Mouse (Mus musculus): ENCODE results near the gene Arhgap30.

Gene Arhgap30

DNA sequence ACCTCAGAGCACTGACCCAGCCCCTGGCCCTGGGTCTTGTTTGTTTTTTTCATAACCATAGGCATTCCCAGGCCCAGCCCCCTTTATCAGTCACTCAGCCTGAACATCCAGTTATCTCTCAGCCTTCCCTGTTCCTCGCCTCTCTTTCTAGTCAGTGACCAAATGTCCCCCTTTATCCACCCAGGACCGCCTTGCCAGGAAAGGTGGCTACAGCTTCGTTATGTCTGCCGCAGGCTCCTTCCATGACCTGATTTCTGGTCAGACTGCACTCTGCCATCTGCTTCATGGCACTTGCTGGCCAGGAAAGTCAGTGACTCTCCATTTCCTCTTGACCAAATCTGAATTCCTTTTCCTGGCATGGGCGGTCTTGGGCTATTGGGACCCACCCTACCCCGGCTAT lies 10.5 kb upstream of the Arhgap30 start:
- no peak for DNase-seq (ENCODE audit: low spot score)

GRCm38 (mm10) chr1:171379935-171380599 lies 8.7 kb upstream of the Arhgap30 start:
- DNase-seq (ENCODE audit: low spot score) = peak; percentile 73

- no peak for DNase-seq (ENCODE audit: low spot score)
Measured at GRCm38 (mm10) chr1:171382096-171382620, 6.6 kb upstream of the Arhgap30 start.

- no peak for DNase-seq (ENCODE audit: low spot score)
Measured at GRCm38 (mm10) chr1:171384361-171384760, 4.4 kb upstream of the Arhgap30 start.

DNA sequence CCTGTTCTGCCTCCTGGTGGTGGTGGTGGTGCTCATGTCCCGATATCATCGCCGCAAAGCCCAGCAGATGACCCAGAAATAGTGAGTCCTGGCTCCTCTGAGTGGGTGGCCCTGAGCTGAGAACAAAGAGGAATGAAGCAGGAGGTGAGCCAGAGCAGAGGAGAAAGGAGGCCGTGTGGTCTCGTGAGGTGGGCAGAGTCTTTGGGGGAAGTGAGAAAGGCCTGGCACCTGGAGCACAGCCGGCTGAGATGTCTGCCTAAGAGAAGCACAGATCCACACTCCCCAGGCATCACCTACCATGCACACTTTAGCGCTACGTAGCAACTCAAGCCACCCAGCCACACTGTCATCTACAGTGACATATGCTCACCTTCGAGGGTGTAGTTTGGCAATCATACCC lies 3.6 kb upstream of the Arhgap30 start:
- DNase-seq (ENCODE audit: low spot score) = no peak

DNA sequence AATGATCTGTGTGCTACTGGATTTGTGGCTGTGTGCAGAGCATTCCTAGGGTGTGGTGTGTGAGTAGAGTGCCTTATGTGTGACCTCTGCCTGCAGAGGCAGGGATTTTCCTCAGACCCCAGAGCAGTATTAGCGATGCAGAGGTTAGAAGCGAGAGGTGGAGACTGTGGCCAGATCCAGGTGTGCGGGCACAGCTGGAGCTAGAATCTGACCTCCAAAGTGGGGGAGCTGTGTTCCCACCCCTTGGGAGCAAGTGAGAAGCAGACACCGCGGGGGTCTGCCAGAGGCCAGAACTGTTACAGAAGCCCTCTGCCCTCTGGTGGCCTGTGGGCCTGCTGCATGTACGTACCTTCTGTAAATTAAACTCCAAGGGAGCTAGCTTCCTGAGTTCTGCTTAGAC lies 1.7 kb upstream of the Arhgap30 start:
- DNase-seq (ENCODE audit: low spot score) = no peak

- no peak for DNase-seq (ENCODE audit: low spot score)
Measured at GRCm38 (mm10) chr1:171390101-171390500, 1.3 kb downstream of the Arhgap30 start.

DNA sequence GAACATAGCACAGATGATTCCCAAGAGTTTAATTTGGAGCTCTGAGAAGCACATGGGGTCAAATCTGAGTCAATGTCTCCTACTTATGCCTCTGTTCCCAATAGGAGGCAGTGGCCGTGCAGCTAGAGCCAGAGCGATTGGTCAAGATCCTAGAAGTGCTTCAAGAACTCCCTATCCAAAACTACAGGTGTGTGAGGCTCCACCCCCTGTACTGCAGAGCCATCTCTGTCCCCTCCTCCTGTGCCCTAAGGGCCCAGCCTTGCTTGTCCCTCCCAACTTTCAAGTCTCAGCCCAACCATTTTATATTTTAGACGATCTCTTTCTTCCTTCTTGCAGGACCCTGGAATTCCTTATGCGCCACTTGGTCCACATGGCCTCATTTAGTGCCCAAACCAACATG lies 13.1 kb downstream of the Arhgap30 start:
- DNase-seq (ENCODE audit: low spot score) = no peak

- no peak for DNase-seq (ENCODE audit: low spot score)
Measured at GRCm38 (mm10) chr1:171402991-171403390, 14.2 kb downstream of the Arhgap30 start.

DNA sequence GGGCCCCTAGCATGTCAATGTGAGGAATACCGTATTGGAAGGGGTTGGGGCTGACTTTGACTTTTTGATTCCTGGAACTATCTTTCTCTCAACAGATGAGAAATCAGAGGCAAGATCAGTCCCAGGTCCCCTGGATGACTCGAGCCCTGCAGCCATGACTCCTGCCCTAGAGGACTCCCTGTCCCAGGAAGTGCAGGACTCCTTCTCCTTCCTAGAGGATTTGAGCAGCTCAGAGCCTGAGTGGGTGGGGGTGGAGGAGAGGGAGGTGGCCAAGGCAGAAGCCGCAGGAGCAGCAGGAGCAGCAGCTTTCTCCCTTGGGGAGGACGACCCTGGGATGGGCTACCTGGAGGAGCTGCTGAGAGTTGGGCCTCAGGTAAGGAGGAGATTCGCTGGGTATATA lies 18.5 kb downstream of the Arhgap30 start:
- no peak for DNase-seq (ENCODE audit: low spot score)

DNA sequence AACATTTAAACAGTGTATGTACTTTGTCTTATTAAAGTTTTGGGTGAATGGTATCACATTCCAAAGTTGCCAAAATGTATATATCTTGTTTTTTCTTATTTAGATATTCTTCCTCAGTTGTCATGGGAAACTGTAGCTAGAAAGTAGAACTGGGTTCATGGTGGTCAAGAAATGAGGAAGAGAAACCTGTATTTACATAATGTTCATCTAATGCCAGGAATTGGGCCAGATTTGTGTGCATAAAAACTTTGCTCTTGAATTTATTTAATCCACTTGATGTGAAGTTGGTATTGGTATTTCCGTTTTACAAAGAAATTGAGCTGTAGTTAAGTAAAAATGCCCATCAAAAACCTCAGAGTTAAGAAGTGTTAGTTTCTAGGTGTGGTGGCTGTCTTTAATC lies 21.5 kb downstream of the Arhgap30 start:
- DNase-seq (ENCODE audit: low spot score) = no peak

DNA sequence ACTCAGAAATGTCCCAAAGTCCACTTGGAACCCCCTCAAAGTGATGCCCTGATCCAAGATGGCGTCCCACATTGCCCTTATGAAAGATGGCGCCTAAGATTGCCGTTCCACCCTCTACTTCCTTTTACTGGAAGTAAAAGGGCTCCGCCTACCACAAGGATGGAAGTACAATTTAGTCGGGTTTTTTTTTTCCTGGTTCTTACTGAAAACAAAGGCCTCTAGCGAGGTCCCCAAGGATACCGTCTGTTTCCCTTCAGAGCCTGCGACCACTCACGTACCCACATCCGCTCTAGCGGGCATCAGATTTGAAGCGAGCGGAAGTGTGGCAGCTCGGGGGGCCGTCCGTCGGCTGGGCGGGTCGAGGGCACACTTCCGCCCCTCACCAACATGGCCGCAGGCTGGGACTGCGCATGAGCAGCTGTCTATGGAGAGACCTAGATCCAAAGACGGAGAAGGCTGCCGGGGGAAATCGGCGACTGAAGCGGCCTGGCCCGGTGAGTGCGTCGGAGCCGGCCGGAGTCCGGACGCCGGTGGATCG lies 22.3 kb downstream of the Arhgap30 start, which contains the start of gene Usf1:
Usf1 (plus strand) TSS at position 367 of the 538 bp plus-strand sequence.
- peak; percentile 94 for DNase-seq (ENCODE audit: low spot score)

- no peak for DNase-seq (ENCODE audit: low spot score)
Measured at GRCm38 (mm10) chr1:171411492-171411941, 22.8 kb downstream of the Arhgap30 start.

- DNase-seq (ENCODE audit: low spot score) = peak; percentile 41
Measured at GRCm38 (mm10) chr1:171412001-171412441, 23.3 kb downstream of the Arhgap30 start.

DNA sequence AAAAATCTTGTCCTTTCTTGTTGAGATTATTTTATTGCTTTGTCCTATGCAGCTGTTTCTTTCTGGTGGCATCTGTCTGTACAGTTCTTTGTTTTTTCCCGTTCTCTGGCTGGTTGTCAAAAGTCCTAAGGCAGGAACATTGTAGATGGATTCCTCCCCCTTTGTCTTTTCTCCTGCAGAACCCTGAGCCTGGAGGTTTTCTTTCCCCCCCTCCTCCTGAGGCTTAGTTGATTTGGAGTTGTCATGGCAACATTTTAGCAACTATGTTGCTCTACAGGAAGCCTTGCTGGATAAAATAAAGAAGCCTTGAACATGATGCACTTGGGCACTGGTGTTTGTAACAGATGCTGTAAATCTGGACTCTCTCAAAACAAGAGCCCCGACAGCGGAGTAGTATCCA lies 23.7 kb downstream of the Arhgap30 start:
- no peak for DNase-seq (ENCODE audit: low spot score)

DNA sequence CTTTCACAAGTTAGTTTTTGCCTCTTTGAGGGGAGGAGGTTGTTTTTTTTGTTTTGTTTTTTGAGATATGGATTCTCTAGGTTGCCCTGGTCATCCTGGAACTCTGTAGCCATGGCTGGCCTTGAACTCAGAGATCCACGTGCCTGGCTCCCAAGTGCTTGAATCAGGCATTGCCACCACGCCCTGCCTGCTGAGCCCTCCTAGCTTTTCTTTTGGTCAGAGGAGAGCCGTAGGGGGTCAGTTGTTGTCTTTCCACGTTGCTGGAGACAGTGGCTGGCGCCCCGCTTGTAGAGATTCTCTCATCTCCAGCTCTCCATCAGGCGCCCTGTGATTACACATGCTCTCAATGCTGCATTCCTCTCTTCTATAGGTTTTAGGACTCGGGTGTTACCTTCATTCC lies 24.9 kb downstream of the Arhgap30 start:
- no peak for DNase-seq (ENCODE audit: low spot score)

GRCm38 (mm10) chr1:171418660-171419059 lies 29.9 kb downstream of the Arhgap30 start, which contains the start of gene Tstd1:
Tstd1 (plus strand) TSS chr1:171418872.
- DNase-seq (ENCODE audit: low spot score) = no peak

DNA sequence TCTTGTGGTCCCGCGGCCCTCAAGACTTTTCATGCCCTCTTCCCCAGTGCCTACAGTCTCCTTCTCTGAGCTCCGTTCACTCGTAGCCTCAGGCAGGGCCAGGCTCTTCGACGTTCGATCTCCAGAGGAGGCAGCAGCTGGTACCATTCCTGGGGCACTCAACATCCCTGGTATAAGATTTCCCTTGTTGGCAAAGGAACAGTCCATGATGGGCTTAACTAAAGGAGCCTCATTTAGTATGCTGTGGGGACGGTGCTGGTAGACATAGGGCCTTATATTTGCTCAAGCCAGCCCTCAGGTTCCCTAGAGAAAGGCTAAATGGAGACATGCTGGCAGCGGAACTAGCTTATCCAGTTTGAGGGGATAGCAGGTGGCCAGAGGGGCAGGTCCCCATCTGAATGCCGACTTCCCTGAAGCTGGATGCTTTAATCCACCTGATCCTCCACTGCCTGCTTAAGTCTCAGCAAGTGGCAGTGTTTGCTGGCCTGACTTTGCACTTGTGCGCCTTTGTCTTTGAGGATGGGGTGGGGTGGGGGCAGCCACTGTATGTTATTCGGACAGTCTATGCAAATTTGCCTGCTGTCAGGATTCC lies 30.6 kb downstream of the Arhgap30 start:
- DNase-seq (ENCODE audit: low spot score) = no peak

DNA sequence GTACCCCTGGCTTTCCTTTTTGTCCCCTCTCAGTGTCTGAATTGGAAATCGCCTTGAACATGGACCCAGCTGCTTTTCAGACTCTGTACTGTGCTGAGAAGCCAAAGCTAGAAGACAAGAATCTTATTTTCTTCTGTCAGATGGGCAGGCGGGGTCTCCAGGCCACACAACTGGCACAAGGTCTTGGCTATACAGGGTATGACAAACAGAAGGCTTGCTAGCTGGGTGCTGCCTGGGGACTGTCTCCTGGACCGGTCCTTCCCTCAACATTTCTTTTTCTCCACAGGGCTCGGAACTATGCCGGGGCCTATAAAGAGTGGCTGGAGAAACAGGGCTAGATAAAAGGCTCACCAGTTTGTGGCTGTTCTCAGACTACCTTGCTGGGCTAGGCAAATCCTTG lies 31.2 kb downstream of the Arhgap30 start:
- no peak for DNase-seq (ENCODE audit: low spot score)

DNA sequence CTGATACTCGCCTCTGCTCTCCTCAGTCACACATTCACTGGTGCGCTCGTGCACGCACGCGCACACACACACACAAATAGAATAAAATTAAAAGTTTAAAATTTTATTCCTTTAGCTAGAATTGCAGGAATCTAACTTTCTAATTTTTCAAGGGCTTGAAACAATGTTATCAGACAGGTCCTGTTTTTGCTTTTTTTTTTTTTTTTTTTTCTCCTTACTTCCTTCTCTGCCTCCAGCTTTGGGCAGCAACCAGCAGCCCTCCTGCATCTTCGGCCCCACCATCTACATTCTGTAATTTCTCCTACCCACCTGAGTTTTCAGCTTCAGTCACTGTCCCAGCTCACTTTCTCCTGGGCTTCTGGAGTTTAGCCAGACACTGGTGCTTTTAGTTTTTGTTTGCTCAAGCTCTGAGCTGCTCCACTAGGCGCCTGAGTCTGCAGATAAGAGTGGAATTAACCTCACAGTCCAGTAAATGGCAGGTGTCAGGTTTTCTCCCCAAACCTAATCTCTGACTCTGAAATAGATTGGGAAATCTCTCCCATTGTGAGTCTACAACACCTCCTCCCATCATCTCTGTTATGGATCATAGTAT lies 33.8 kb downstream of the Arhgap30 start:
- DNase-seq (ENCODE audit: low spot score) = no peak

DNA sequence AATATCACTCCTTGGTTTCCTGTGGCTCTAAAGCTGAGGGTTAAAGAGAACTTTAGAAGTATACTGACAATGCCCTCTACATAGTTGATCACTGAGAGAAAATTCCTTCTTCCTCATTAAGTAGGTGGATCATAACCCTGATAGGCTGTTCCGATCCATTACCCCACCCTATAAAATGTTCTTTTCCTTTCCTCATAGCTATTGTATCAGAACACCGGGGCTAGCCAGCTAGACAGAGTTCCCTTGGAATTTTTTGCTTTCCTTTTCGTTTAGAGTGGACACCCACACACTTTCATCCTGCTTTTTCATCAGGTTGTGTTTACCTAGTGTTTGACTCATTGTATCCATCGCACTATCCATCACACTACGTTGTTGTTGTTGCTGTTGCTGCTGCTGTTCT lies 35.9 kb downstream of the Arhgap30 start:
- no peak for DNase-seq (ENCODE audit: low spot score)

DNA sequence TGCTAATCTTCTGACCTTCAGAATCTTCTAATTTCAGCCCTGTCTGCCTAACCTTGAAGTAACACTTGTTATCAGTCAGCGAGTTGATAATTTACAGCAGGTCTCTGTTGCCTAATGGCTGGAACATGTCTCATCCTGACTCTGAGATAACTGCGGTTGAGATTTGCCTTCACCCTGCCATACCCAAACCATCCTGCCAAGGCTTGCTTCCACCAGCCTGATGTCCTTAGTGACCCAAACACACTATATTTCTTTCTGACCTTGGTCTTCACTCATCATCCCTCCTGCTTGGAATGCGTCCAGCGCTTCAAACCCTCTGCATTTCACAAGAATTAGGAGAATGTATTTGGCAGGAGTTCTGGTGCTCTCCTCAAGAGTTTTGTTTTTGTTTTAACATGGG lies 36.4 kb downstream of the Arhgap30 start:
- DNase-seq (ENCODE audit: low spot score) = peak; percentile 63

DNA sequence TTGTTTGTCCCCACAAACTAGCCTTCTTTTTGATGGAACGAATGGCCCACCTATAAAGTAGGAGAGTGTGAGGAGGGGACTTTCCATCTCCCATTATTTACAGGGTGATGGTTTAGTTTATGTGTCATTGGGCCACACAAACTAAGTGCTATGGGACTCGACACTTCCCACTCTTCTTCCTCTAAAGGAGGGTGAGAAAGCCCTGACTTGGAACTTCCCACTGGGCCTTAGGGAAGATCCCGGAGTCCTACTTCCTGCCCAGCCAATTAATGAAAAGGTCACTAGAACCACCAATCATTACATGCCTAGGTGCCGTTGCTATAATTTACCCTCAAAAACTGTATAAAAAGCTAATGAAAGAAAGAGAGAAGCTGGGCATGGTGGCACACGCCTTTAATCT lies 43.4 kb downstream of the Arhgap30 start:
- no peak for DNase-seq (ENCODE audit: low spot score)

Data from ovary, postnatal 36 days (tissue).